Mouse (Mus musculus): ENCODE data around the gene Exoc2.

The Exoc2 gene

DNA sequence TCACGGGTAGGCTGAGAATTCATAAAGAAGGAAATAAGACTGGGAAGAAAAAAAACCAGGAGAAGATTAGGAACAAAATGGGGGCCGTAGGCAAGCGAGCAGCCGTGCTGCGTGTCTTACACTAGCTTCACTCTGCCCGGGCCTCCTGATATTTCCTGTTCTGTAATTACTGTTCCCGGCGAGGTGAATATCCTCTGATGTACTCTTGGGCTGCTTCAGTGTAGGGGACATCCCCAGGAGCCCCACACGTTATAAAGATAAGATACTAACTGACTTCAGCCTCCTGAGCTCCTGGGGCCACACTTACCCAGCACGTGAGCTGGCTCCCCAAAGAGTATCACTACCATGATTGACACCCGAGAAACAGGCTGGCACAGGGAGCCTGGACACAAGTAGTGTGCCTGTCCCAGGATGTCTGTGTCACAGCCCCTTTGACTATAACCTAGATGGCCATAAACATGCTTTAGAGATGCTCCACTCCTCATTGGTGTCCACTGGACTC is 196.2 kb downstream of the Exoc2 start:
- no peak for DNase-seq (ENCODE audit: low spot score in 2 of 2)

DNA sequence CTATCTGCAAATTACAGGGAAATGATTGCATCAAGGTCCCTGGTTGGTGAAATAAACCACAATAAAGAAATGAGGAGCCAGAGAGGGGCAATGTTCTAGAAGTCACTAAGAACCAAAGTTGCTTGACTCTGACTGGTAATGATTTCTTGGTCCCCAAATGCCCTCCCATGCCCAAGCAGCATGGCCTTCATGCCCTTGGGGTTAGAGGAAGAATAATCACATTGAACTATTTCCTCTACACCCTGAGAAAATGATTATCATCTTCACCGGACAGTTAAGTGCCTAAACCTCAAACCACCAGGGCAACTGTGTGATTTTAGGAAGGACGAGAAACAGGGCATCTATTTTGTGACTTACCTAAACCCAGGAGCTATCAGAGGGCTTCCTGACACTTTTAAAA is 197.9 kb downstream of the Exoc2 start:
- DNase-seq (ENCODE audit: low spot score in 2 of 2), result no peak

DNA sequence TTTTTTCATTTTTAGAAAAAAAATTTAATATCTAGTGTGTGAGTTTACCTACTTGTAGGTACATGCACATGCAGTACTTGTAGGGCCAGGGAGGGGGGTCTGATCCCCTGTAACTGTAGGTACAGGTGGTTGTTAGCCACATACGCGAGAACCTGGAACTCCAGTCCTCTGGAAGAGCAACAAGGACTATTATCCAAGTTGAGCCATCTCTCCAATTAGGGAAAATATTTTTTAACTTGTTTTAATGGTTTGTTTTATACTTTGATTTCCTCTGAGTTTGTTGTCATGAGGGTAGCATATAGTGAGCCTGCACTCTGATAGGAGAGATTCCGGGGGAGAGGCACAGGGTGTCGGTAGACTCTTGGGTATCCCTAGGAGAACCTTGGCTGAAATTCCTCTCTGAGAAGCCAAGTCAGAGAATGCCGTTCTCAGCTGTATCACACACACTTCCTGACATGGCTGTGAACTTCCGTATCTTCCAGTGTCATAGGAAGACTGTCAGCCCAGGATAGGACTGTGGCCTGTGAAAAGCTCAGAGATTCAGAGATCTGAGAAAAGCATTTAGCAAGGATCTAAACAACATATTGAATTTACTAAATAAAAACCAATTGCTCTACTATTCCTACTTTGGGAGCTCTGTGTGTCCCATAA is 206.3 kb downstream of the Exoc2 start:
- no peak for DNase-seq (ENCODE audit: low spot score in 2 of 2)

DNA sequence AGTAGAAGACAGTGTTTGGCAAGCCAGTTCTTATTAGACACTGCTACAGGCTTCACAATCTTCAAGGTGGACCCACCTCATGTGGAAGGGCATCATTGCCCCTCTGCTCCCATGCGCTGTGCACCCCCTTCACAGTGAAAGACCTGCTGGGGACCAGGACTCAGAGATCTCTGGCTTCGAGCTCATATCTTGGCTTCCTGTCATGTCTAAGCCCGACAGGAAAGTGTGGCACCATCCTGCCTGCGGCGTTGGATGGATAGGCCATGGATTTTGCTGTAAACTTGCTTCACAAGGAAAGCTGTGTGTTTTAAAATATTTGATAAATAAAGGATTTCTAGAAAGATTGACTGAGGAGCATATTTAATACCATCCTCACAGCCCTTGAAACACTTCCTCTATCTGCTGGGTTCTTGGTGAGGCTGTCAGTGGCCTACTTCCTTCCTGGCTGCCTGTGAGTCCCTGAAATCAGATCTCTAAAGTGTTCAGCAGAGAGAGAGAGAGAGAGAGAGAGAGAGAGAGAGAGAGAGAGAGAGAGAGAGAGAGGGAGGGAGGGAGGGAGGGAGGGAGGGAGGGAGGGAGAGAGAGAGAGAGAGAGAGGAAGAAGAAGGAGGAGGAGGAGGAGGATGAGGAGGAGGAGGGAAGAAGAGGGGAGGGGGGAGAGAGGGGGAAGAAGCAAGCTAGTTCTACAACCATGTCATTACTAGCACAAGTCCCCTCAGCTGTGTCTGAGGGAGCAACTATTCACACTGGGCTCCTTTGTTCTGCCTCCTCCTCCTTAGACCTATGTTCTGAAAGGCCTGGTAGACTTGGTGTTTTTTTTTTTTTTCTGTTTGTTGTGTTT is 207.0 kb downstream of the Exoc2 start:
- no peak for DNase-seq (ENCODE audit: low spot score in 2 of 2)

DNA sequence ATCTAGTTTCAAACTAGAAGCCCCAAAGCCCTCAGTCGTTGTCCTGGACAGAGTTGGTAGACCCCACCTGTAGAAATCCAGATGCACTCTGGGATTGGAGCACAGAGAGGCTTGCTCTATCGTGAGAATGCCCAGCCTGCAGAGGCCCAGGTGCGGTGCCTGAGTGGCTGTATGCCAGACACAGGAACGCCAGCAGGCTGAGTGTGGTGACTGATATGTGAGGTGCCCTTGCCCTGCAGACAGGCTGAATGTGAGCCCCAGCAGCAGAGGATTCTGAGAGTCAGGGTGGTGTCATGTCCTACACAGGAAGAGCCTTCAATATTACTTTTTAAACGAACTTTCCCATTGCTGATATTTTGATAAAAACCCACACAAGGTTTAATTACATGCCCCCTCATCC is 208.0 kb downstream of the Exoc2 start:
- no peak for DNase-seq (ENCODE audit: low spot score in 2 of 2)

DNA sequence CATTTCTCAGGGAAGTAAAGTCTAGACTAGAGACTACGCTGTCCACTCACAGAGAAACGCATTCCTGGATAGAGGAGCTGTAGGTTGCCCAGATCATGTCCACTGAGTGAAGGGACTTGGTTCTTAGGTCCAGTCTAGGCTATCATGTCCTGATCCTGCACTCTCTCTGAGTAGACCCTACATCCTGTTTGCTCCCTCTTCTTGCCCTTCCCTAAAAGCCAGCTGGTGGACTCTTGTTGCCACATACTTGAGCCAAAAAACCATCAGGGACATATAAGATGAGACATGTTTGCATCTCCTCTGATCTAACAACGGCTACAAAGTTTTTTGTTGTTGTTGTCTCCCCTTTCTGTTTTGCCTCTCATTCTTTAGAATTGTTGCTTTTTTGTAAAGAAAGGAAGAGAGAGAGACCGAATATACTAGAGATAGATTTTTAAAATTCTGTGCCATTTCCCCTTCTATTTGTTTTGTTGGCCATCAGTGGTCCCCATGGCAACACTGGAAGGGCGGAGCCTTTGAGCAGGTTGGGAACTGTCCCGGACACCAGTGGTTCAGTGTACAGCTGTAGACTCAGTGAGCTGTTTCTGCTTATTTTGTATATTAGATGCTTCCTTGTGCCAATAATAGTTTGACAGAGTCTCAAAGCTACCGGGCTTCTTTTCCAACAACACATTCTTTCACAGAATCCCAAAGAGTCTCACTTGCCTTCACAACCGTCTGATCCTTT is 209.7 kb downstream of the Exoc2 start:
- DNase-seq (ENCODE audit: low spot score in 2 of 2), result no peak
